Mouse (Mus musculus) hindbrain, embryonic 10.5 days (tissue): ENCODE measurements around the gene Nup88. TPM values are rescaled to one million over a fixed set of nuclear protein-coding genes. Genes with fewer than 3 reads are reported as not detected.
"Not testable (repeated sequence)": the region's sequence is repeated elsewhere in the genome, so short reads cannot be mapped to it uniquely, and the experiment has no call there.

Source experiments
- DNase-seq: peaks from one replicate; pipeline ENCODE4 v3.0.0-alpha.2; 2017; ENCODE audit warnings: low spot score
- H3K27ac ChIP-seq: fragments of 300-500 bp; sonication (generic); 2 replicates; pipeline ENCODE4 v1.5.1; 2016; ENCODE audit warnings: mild to moderate bottlenecking, moderate library complexity
- H3K27me3 ChIP-seq: fragments of 300-500 bp; sonication (generic); 2 replicates; pipeline ENCODE4 v1.6.1; 2016; ENCODE audit warnings: mild to moderate bottlenecking; ENCODE audit not compliant: poor library complexity, insufficient read depth, severe bottlenecking
- H3K36me3 ChIP-seq: fragments of 300-500 bp; sonication (generic); 2 replicates; pipeline ENCODE4 v1.6.1; 2016; ENCODE audit warnings: mild to moderate bottlenecking, moderate library complexity
- H3K4me1 ChIP-seq: fragments of 300-500 bp; sonication (generic); replicated peaks from 2 replicates; pipeline ENCODE4 v1.6.1; 2016; ENCODE audit warnings: mild to moderate bottlenecking
- H3K4me3 ChIP-seq: fragments of 300-500 bp; sonication (generic); 2 replicates; pipeline ENCODE4 v1.5.1; 2016; ENCODE audit warnings: mild to moderate bottlenecking, moderate library complexity
- H3K9me3 ChIP-seq: fragments of 300-500 bp; sonication (generic); 2 replicates; pipeline ENCODE4 v1.6.1; 2016; ENCODE audit warnings: mild to moderate bottlenecking, moderate library complexity
- whole genome bisulfite sequencing: fragments of 180-500 bp; shearing (Covaris S2); methylation state at CpG from one replicate; pipeline ENCODE4 v1.1.7; 2016; 5-methylcytosine and 5-hydroxymethylcytosine counted together
- polyA plus RNA-seq: library from polyadenylated mRNA; unstranded; fragments of >200 nt; fragmentation: Nextera tagmentation; extraction: Ambion mirVana; gene quantifications from 2 replicates; pipeline ENCODE4 v1.2.1, GENCODE M21; 2016

Gene Nup88
- polyA plus RNA-seq, 1 experiment from 2014 or later: 132 TPM

DNA sequence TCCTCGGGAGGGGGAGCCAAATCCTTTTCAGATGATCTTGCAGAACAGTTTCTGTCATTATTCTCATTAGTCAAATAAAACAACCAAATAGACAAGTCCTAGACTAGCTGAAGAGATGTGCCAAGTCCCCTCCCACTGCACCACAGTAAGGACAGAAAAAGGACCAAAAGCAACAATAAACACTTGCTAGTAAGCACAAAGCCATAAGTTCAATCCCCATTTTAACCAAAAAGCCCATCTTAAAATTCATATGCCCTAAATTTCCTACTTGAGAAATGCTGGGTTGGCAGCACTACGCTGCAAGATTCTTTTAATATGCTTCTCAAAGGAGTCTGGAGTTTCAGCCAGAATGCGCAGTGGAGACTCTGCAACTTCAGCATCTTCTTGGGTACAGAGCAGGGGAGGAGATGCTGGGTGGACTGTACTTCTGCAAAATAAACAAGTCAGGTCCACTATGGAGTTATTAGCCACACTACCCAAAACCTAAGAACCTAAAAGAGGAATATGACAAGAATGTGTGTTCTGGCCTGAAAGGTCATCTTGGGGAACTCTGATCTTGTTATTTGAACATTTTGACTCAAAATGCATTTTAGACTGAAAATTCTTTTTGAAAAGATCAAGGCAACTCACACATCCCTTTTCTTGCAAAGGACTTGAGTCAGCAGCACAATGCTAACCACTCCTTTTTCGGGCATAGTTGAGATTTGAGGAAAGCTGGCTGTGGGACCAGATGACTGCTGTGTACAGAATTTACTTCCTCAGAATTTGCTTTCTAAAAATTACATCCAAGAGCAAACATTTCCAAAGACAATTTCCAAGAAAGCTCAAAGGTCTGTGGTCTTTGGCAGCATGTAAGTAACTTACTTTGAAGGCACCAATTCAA, 24.6 kb downstream of the Nup88 start:
- 91% methylated on average over 4 of the region's 4 CpGs for WGBS

DNA sequence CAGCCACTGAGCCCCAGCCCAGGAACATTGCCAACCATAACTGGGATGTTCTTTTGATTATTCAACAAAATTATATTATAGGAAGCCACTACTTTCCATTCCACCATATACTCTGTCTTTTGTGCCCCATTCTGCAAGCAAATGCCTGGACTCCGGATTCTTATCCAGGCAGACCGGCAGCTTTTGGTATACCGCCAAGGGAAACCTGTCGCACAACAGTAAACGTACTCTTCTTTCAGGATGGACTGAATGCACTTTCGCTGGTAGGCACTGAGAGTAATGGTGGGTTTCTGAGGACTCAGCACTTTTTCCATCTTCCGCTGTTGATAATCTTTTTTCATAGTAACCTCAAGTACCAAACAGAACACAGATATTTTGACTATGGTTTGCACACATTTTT, 26.1 kb downstream of the Nup88 start:
- no peak overlapping the region for H3K27ac ChIP-seq
- no peaks in the 10 kb centered on the region for H3K9me3 ChIP-seq
- H3K4me1 ChIP-seq: no peaks in the 10 kb centered on the region
- no peak overlapping the region for H3K4me3 ChIP-seq
- DNase-seq: no peak
- no peaks in the 10 kb centered on the region for H3K27me3 ChIP-seq
- WGBS: 93% methylated on average over 7 of the region's 7 CpGs
- H3K36me3 ChIP-seq: peaks cover 99% of the 10 kb centered on the region

More for the DNA sequence above, 24.6 kb downstream of the Nup88 start:
- no peak overlapping the region for H3K4me3 ChIP-seq
- no peaks in the 10 kb centered on the region for H3K27me3 ChIP-seq
- no peak for DNase-seq
- H3K27ac ChIP-seq: no peak overlapping the region
- H3K4me1 ChIP-seq: no peaks in the 10 kb centered on the region
- peaks cover 99% of the 10 kb centered on the region for H3K36me3 ChIP-seq
- H3K9me3 ChIP-seq: no peaks in the 10 kb centered on the region

DNA sequence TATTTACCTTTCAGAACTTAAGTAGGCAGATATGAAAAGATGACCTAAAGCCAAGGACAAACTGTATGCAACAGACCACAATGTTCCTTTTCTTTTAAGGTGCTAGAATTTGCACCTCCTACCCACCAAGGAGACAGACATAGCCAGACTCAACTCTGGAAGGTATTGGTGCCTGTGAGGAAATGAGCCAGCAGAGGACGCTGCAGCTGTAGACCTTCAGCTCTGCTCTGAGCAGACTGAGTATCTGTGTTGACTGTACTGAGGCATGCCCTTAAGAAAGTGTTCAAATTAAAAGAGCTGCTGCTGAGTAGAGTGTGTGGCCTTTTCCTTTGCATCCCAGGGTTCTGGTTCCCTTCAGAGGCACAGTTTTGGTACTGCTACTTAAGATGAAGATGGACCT, 27.2 kb downstream of the Nup88 start:
- 84% methylated on average over 1 of the region's 1 CpGs for WGBS
- Histone ChIP-seq H3K27me3 (no peaks in the 10 kb centered on the region), H3K4me3 (no peak overlapping the region), H3K4me1 (no peaks in the 10 kb centered on the region), H3K9me3 (no peaks in the 10 kb centered on the region), H3K36me3 (peaks cover 99% of the 10 kb centered on the region), H3K27ac (no peak overlapping the region)
- DNase-seq: no peak

DNA sequence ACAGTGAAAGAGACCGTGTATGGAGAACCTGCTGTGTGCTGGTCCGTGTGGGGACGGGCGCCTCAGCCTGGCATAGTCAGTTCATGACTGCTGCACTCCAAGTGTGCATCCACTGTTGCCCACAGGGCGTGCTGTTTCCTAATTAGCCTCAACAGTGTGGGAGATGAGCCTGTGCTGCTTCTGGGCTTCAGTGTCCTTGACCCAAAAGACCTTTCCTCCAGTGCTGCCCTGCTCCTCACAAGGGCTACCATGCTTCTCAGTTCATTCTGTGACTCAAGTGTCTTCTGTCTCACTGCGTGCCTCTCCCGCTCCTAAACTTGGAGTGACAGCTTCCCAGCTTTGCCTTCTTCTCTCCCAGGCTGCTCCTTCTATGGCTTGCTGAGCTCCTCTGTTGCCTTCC, 34.5 kb downstream of the Nup88 start:
- Histone ChIP-seq H3K27me3 (no peaks in the 10 kb centered on the region), H3K27ac (no peak overlapping the region), H3K4me1 (no peaks in the 10 kb centered on the region), H3K4me3 (no peak overlapping the region), H3K9me3 (no peaks in the 10 kb centered on the region), H3K36me3 (peaks cover 85% of the 10 kb centered on the region)
- 88% methylated on average over 7 of the region's 7 CpGs for WGBS
- DNase-seq: no peak

DNA sequence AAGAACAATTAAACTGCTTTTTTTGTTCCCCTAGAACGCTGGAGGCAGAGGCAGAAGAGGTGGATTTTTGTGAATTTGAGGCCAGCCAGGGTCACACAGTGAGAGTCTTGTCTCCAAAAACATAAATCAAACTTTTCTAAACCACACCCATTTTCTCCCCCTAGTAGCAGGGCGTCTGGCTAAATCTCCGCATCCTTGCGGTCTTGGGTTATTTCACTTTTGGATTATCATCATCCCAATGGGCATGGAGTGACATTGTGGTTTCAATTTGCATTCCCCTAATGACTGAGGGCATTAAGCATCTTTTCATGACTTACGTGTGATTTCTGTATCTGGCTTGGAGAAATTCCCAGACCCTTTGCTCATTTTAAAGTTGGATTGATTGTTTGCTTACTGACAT, 38.3 kb downstream of the Nup88 start:
- Histone ChIP-seq H3K36me3 (peaks cover 79% of the 10 kb centered on the region), H3K27me3 (no peaks in the 10 kb centered on the region), H3K4me1 (no peaks in the 10 kb centered on the region), H3K9me3 (no peaks in the 10 kb centered on the region), H3K27ac (no peak overlapping the region), H3K4me3 (no peak overlapping the region)
- DNase-seq: no peak
- 89% methylated on average over 5 of the region's 5 CpGs for WGBS

DNA sequence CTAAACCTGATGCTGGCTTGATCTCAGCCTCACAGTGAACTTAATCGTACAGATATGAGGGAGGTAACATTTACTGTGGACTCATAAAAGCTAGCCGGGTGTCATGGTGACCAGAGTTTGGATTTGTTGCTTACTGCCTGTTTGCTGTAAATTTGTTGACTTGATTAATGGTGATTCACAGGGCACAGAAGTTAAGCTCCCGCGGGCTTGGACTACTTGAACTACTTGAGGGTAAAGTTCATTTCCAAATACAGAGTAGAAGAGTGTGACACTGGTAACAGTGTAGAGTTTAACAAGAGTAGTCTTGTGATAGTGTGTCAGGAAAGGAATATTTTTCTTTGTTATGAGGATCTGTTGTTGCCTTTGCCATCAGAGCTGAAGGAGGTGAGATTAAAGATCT, 50.2 kb downstream of the Nup88 start:
- Histone ChIP-seq H3K9me3 (no peaks in the 10 kb centered on the region), H3K27ac (no peak overlapping the region), H3K4me3 (no peak overlapping the region), H3K4me1 (no peaks in the 10 kb centered on the region), H3K36me3 (peaks cover 82% of the 10 kb centered on the region), H3K27me3 (no peaks in the 10 kb centered on the region)
- no peak for DNase-seq
- 95% methylated on average over 4 of the region's 4 CpGs for WGBS

DNA sequence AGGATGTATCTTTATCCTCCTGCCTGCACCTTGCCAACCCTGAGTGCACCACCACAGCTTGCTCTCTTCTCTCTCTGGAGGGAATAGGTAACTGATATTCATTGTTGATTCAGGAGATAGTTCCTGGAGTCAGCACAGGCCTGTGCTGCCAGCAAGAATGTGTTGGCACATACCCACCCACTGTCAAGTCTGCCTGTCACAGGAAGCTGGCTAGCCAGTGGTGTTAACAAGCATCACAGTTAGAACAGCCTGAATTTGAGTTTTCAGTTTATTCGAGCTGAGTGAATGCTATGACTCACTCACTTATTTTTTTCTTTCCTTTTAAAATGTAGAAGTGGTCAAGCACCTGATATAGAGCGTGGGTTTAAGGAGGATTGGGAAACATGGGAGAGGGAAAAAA, 51.9 kb downstream of the Nup88 start:
- Histone ChIP-seq H3K27me3 (no peaks in the 10 kb centered on the region), H3K4me1 (no peaks in the 10 kb centered on the region), H3K4me3 (no peak overlapping the region), H3K9me3 (no peaks in the 10 kb centered on the region), H3K36me3 (peaks cover 75% of the 10 kb centered on the region), H3K27ac (no peak overlapping the region)
- no peak for DNase-seq
- WGBS: 92% methylated on average over 2 of the region's 2 CpGs

DNA sequence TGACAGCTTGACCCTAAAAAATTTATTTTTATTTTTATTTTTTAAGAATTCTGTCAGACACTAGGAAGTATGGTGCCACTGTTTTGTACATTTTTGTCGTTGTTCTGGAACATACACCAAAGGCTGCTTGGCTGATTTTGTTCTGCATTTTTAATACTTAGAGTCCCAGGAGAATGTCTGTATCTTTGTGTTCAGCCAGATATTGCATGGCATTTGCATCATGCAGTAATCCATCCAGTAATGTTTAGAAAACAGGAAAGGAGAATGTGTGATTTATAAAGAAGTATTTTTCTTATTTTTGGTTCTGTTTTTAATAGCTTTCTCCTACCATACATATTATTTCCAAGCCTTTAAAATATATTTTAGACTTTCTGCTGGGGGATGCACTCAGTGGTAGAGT, 57.9 kb downstream of the Nup88 start:
- Histone ChIP-seq H3K4me1 (no peaks in the 10 kb centered on the region), H3K9me3 (no peaks in the 10 kb centered on the region), H3K27me3 (no peaks in the 10 kb centered on the region), H3K27ac (no peak overlapping the region), H3K36me3 (peaks cover 74% of the 10 kb centered on the region), H3K4me3 (no peak overlapping the region)
- 97% methylated on average over 1 of the region's 1 CpGs for WGBS
- no peak for DNase-seq

DNA sequence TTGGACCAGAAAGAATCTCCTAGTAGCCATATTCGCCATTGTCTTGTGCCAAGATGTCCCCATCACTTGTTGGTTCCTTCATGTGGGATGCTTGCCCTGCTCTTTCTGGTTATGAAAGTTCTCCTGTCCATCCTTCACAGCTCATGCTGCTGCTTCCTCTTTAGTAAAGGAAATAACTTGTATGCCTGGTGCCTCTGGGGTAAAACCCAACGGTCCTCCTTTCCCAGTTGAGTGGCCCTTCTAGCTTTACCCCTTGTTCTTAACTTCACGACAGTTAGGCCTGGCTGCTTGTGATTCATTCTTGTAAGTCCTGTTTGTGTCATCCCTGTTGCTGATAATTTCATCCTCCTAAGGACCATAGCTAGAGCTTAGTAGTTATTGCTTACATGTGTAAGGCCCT, 58.5 kb downstream of the Nup88 start:
- H3K9me3 ChIP-seq: no peaks in the 10 kb centered on the region
- 94% methylated on average over 3 of the region's 3 CpGs for WGBS
- H3K4me1 ChIP-seq: no peaks in the 10 kb centered on the region
- no peaks in the 10 kb centered on the region for H3K27me3 ChIP-seq
- no peak overlapping the region for H3K27ac ChIP-seq
- peaks cover 72% of the 10 kb centered on the region for H3K36me3 ChIP-seq
- DNase-seq: no peak
- H3K4me3 ChIP-seq: no peak overlapping the region

DNA sequence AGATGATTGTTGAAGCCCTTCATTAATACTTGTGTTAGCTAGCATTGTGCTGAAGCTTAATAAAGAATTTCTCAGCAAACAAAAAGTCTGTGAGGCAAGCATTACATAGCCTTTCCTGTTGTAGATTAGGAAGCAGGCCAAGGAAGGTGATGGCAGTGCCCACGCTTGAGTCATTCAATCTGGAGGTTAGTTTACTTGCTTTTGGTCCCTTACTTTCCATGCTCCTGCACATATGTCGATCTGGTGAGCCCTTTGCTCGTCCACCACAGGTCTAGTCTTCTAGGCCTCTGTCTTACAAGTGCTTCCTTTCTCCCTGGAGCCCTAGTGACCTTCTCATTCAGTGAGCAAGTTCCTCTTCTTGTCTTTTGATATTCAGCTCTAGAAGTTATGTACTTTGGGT, 63.1 kb downstream of the Nup88 start:
- Histone ChIP-seq H3K4me3 (no peak overlapping the region), H3K27me3 (no peaks in the 10 kb centered on the region), H3K36me3 (peaks cover 71% of the 10 kb centered on the region), H3K9me3 (no peaks in the 10 kb centered on the region), H3K27ac (no peak overlapping the region), H3K4me1 (no peaks in the 10 kb centered on the region)
- no peak for DNase-seq
- WGBS: 95% methylated on average over 3 of the region's 3 CpGs

DNA sequence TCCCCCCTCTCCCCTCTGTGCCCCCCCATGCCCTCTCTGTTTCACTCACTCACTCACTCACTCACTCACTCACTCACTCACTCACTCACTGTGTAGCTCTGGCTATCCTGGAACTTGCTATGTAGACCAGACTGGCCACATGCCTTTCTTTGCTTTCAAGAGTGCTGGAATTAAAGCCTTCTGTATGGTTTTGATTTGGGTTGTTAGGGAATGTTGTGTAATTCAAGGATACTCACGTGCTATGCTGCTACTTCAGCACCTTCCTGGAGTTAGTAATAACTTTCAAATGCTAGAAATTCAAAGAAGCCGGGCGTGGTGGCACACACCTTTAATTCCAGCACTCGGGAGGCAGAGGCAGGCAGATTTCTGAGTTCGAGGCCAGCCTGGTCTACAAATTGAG, 71.6 kb downstream of the Nup88 start:
- not testable (repeated sequence) for H3K4me1 ChIP-seq, H3K4me3 ChIP-seq, H3K27me3 ChIP-seq, H3K9me3 ChIP-seq, H3K27ac ChIP-seq, DNase-seq
- 97% methylated on average over 5 of the region's 5 CpGs for WGBS
- peaks cover 74% of the 10 kb centered on the region for H3K36me3 ChIP-seq

DNA sequence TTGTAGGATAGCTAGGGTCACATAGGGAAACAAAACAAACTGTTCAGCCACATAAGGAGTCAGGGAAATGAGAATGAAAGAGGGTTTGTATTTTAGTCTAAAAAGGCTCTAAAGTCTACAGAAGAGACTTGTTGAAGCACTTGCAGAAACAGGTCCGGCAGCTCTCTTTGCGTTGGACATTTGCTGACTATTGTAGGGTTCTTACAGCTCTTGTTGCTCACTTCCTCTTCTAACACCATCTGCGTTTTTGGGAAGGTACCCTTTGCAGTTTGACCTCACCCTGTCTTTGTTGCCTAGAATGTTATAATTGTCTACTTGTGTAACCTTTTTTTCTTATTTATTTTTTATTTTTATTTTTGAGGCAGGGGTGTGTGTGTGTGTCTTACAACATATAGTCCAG, 72.1 kb downstream of the Nup88 start:
- H3K36me3 ChIP-seq: peaks cover 74% of the 10 kb centered on the region
- no peak for DNase-seq
- H3K4me3 ChIP-seq: no peak overlapping the region
- no peaks in the 10 kb centered on the region for H3K27me3 ChIP-seq
- 94% methylated on average over 3 of the region's 3 CpGs for WGBS
- no peaks in the 10 kb centered on the region for H3K9me3 ChIP-seq
- no peak overlapping the region for H3K27ac ChIP-seq
- no peaks in the 10 kb centered on the region for H3K4me1 ChIP-seq
